Mouse (Mus musculus) heart, postnatal 4 days (tissue): ENCODE results near the gene Ablim1. TPM values are rescaled to one million over a fixed set of nuclear protein-coding genes. Genes with fewer than 3 reads are reported as not detected.

Experiments used
- DNase-seq: peaks from one replicate; pipeline ENCODE4 v3.0.0; 2021
- total RNA-seq, 2 experiments: library from RNA; stranded (reverse); gene quantifications; 2 replicates each; pipeline ENCODE4 v1.2.3; 2021

Ablim1 gene
- total RNA-seq, 2 experiments from 2014 or later: 312 to 353 TPM

GRCm38 (mm10) chr19:57098241-57099093, 216.3 kb downstream of the Ablim1 start:
- DNase-seq: peak; percentile 65

DNA sequence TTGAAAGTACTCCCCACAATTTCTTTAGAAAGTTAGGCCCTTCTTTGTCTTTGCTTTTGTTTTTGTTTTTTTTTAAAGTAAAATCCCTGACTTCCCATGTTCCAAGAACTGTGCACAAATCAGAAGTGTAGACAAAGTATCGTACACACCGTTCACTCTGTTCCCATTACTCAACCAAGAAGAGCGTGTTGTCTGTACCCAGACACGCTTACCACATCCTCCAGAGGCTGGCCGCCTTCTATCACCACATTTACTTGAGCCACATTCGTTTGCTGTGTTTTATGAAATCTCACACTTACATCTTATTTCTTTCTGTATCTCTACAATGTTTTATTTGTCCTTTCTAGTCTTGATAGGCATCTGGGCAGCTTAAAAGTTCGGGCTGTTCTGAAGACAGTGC, 219.4 kb downstream of the Ablim1 start:
- no peak for DNase-seq

DNA sequence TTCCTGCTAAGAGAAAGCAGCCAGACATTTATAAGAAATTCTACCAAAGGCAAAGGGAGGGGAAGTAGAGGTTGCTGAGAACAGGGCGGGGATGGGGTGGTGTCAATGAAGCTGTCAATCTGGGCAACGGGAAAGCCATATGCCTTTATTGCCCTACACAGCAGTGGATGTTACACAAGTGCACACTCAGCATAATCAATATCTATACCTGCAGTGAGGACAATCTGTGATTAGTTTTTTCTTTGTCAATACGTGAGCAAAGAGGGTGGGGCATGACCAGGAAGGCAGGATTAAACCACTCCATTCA, 221.1 kb downstream of the Ablim1 start:
- no peak for DNase-seq

GRCm38 (mm10) chr19:57092958-57093697, 221.6 kb downstream of the Ablim1 start:
- no peak for DNase-seq

DNA sequence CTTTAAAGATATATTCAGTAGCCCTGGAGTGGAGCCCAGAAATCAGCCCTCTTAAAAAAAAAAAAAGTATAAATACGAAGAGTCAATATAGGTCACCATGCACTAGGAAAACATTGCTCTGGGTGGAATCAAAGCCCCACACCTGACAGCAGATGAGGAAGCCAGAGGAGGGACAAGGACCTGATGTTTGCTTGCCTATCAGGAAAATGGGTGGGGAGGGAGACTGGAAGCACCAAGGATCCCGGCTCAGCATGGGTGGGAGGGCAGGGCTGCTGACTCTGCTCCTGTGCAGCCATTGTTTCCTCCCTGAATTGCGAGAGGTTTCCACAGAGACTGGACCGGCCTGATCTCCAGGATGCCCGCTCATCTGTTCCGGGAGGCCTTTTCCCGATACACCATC, 223.4 kb downstream of the Ablim1 start:
- DNase-seq: no peak

DNA sequence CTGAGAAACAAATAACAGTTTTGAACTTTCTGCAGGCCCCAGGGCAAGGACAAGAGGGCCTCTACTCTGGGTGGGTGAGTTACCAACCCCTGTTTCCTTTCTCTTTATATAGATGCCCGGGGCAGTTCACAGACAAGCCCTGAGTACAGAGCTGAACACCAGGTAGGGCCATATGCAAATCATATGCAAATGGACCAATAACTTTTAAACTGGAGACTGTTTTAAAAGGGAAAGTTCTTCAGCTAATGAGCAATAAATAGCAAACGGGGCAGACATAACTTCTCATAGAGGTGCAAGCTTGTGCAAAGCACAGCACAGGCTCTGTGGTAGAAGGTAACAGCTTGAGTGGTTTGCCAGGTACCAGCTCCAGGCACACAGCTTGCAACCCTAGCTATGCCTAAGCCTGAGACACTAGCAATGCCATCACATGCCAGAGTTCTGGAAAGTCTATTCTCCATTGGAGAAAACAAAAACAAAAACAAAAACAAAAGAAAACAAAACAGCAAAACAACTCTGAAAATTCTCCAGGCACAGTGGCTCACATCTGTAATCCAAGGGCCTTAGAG, 225.8 kb downstream of the Ablim1 start:
- no peak for DNase-seq

- DNase-seq: no peak
Measured at GRCm38 (mm10) chr19:57084520-57085166, 230.1 kb downstream of the Ablim1 start.

GRCm38 (mm10) chr19:57083887-57084286, 230.8 kb downstream of the Ablim1 start:
- DNase-seq: no peak

- DNase-seq: no peak
Measured at GRCm38 (mm10) chr19:57083183-57083555, 231.6 kb downstream of the Ablim1 start.

DNA sequence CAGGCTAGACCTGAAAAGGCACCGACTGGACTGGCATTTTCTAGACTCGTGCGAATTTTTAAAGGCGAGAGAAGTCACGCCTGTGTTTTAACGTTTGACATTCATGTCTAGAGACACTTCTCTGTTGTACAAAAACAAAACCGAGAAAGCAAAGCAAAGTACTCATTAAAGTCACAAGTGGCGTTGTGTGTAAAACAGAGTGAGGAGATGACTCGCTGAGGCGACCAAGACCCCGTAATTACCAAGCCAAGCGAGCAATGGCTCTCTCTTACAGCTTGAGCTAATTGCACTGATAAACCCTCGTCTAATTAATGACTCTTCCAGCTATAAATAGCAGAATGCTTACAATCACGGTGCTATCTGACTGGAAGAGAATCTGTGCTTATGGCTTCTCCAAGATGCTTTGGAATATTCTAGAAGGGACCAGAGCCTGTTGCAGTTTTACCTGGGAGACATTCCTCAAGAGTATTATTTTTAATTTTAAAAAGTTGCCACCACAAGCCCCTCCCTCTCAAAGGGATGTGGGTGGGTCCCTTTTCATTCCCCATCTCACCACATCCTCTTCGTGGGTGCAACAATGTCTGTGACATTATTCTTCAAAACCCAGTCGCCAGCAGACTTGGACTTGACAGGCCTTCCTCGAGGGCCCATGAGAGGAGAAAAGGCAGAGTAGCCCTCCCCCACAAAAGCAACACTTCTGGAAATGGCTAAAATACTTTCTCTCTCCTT, 232.1 kb downstream of the Ablim1 start:
- no peak for DNase-seq

DNA sequence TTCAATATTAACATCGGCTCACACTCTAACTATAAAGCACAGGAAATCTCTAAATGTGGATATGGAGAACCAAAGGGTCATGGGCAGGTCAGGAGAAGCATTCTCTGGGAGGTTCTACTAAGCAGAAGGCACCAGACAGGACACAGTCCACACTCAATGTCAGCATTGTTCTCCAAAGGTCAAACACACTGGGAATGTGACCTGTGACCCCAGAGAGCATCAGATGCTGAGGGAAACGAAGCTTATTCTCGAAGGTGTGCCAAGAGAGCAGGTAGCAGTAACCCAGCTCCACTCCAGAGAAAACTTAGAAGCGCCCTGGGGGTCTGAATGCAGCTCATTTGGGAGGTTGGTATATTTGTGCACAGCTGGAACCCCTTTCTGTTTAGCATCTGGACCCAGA, 233.2 kb downstream of the Ablim1 start:
- DNase-seq: no peak

GRCm38 (mm10) chr19:57079606-57079981, 235.1 kb downstream of the Ablim1 start:
- DNase-seq: no peak

DNA sequence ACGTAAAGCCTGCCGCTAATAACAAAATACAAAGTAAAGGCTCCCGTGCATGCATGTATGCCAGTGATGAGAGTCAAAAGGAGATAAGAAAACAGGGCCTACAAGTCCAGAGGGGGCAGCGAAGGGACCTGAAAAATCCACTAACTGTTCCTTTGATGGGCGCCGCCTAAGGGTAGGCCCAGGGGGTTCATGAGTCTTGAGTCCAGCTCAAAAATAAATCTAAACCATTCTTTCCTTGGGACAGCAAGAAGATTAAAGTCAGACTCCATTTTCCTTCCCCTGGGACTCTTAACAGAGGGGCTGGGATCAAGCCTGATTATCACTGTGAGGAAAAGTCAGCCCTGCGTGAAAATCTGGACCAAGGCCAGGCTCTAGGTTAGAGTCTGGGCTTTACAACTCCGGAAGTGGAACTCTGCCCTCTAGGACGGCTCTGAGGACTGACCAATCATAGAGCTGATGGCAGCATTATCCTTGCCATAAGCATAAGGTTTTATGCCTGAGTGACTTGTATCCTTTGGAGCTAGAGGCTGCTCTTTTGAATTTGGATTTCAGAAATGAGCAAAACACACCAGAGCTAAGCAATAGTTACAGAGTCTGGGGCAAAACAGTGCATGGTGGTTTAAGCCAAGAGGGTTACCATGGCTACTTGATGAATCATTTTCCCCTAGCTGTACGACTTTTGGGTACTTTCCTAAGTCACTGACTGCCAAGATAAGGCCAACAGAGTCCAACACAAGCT, 235.7 kb downstream of the Ablim1 start:
- DNase-seq: peak; percentile 57

DNA sequence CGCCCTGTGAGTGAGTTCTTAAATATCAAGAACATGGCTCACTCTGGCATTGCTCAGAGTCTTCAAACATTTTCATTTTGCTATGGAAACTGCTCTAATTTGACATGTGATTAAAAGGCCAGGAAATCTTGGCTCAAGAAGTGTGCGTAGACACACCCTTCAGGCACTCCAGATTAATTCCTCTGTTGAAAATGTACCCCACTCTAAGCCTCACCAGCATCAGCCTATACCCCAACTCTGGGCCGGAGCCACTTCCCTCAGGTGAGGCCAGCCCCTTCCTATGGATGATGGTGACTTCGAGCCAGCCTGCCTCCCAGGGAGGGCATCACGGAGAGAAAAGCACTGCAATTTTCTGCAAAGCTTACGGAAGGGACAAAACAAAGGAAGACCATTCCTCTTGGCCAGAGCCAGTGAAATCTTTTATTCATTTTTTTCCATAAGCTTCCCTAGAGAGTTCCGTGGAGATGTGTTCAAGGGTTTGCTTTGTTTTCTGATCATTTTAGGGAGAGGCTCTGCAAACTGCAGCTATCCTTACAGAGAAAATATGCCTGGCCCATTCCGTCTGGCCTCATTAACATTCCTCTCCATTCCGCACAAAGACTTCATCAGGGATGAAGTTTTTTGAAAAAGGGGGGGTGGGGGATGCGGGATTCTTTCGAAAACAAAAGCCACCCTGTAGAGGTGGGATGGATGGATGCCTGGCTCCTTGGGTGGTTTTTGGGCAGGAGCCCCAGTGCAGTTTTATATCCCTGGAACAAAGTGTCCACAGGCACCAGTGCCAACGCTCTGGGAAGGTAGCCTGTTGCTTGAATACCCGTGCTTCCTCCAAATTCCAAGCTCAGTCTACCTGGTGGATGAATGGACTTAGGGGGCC, 236.7 kb downstream of the Ablim1 start:
- DNase-seq: no peak

- no peak for DNase-seq
Measured at GRCm38 (mm10) chr19:57073450-57073849, 241.3 kb downstream of the Ablim1 start.

GRCm38 (mm10) chr19:57072756-57073155, 242.0 kb downstream of the Ablim1 start:
- DNase-seq: no peak

DNA sequence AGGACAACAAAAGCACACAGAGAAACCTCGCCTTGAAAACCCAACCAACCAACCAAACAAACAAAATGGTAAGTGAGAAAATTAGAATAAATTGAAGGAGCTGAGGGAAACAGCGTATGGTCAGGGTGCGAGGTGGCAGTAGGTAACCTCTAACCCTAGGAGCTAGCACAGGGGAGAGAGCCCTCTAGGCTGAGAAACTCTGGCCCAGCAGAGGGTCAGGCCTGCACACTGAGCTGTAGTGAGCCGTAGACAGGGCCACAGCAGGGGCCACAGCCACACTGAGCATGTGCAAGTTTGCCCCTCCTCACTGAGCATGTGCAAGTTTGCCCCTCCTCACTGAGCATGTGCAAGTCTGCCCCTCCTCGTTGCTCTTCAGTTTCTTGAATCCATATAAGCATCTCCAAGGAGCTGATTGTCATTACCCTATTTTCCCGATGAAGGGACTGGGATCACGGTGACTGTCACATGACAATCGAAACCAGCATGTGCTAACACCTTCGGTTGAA, 247.6 kb downstream of the Ablim1 start:
- no peak for DNase-seq

DNA sequence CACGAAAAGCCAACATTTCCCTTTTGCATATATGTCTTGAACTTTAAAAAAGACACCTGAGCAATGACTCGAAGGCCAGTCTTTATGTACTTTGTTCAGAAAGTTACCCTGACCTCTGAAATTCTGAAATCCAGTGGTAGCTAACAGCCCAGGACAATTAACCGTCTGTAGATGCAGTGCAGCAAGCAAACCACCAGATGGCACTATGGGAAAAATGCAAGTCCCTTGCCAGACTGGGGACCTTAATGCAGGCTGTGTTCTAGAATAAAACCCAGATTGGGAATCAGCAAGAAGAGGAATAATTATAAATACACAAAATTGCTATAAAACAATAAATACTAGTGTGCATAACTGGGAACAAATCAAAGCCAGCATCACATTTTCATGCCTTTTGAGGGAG, 248.4 kb downstream of the Ablim1 start:
- DNase-seq: peak; percentile 83

- DNase-seq: no peak
Measured at GRCm38 (mm10) chr19:57062746-57063145, 252.0 kb downstream of the Ablim1 start.

- DNase-seq: no peak
Measured at GRCm38 (mm10) chr19:57059018-57059580, 255.6 kb downstream of the Ablim1 start.
